Mouse (Mus musculus) stomach, embryonic 14.5 days (tissue): ENCODE results near the gene Pald1. TPM values are rescaled to one million over a fixed set of nuclear protein-coding genes. Genes with fewer than 3 reads are reported as not detected.

Source experiments
- ATAC-seq: fragments of 200-750 bp; cut with Nextera tagmentation; 2 replicates; pipeline ENCODE4 v1.8.0; 2017; ENCODE audit warnings: low read depth, moderate TSS enrichment; ENCODE audit not compliant: insufficient number of reproducible peaks, insufficient read depth, low FRiP score
- H3K27ac ChIP-seq: fragments of 300-500 bp; sonication (generic); 2 replicates; pipeline ENCODE4 v1.5.1; 2014; ENCODE audit warnings: mild to moderate bottlenecking, low read length, moderate library complexity, mixed read lengths
- H3K27me3 ChIP-seq: fragments of 300-500 bp; sonication (generic); 2 replicates; pipeline ENCODE4 v1.6.1; 2014; ENCODE audit warnings: low read length, control low read depth, mixed read lengths; ENCODE audit not compliant: control insufficient read depth, insufficient read depth
- H3K36me3 ChIP-seq: fragments of 300-500 bp; sonication (generic); 2 replicates; pipeline ENCODE4 v1.6.1; 2014; ENCODE audit warnings: mild to moderate bottlenecking, control low read depth, low read length, moderate library complexity, mixed read lengths; ENCODE audit not compliant: control insufficient read depth, insufficient read depth
- H3K4me1 ChIP-seq: fragments of 300-500 bp; sonication (generic); 2 replicates; pipeline ENCODE4 v1.6.1; 2014; ENCODE audit warnings: low read length, control low read depth, mixed read lengths; ENCODE audit not compliant: control insufficient read depth, insufficient read depth
- H3K4me2 ChIP-seq: fragments of 300-500 bp; sonication (generic); replicated peaks from 2 replicates; pipeline ENCODE4 v1.6.1; 2014; ENCODE audit warnings: low read depth, low read length, control low read depth
- H3K4me3 ChIP-seq: fragments of 300-500 bp; sonication (generic); 2 replicates; pipeline ENCODE4 v1.5.1; 2014; ENCODE audit warnings: low read depth, low read length, control low read depth
- H3K9ac ChIP-seq: fragments of 300-500 bp; sonication (generic); replicated peaks from 2 replicates; pipeline ENCODE4 v1.6.1; 2014; ENCODE audit warnings: low read depth, mild to moderate bottlenecking, control low read depth, low read length, moderate library complexity, mixed read lengths
- H3K9me3 ChIP-seq: fragments of 300-500 bp; sonication (generic); 2 replicates; pipeline ENCODE4 v1.6.1; 2016; ENCODE audit warnings: low read depth, low read length, control low read depth; ENCODE audit not compliant: control insufficient read depth
- WGBS: fragments of 180-500 bp; shearing (Covaris S2); extraction: QIAGEN DNeasy Blood & Tissue Kit; methylation state at CpG from one replicate; pipeline ENCODE4 v1.1.7; 2014; 5-methylcytosine and 5-hydroxymethylcytosine counted together
- polyA plus RNA-seq: library from polyadenylated mRNA; unstranded; fragments of >200 nt; fragmentation: Nextera tagmentation; extraction: Ambion mirVana; gene quantifications from 2 replicates; pipeline ENCODE4 v1.2.1, GENCODE M21; 2014

Pald1 gene
- polyA plus RNA-seq, 1 experiment from 2014 or later = 14.8 TPM

GRCm38 (mm10) chr10:61345179-61345578 is 38.2 kb downstream of the Pald1 start:
- H3K9ac ChIP-seq = no peak overlapping the region
- no peaks in the 10 kb centered on the region for H3K27me3 ChIP-seq
- H3K9me3 ChIP-seq = no peaks in the 10 kb centered on the region
- no peak for ATAC-seq
- H3K4me1 ChIP-seq = no peaks in the 10 kb centered on the region
- H3K27ac ChIP-seq = no peak overlapping the region
- H3K4me2 ChIP-seq = no peak overlapping the region
- H3K36me3 ChIP-seq = peaks cover 7% of the 10 kb centered on the region; the same call in 1 of the 2 replicates
- no peak overlapping the region for H3K4me3 ChIP-seq
- WGBS = 80% methylated on average over 8 of the region's 8 CpGs

- ATAC-seq = no peak
- Histone ChIP-seq H3K4me2 (no peak overlapping the region), H3K27me3 (no peaks in the 10 kb centered on the region), H3K4me1 (no peaks in the 10 kb centered on the region), H3K27ac (no peak overlapping the region), H3K36me3 (peaks cover 7% of the 10 kb centered on the region; the same call in 1 of the 2 replicates), H3K9me3 (no peaks in the 10 kb centered on the region), H3K9ac (no peak overlapping the region), H3K4me3 (no peak overlapping the region)
- 61% methylated on average over 8 of the region's 8 CpGs for WGBS
Measured at GRCm38 (mm10) chr10:61343950-61344349, 39.4 kb downstream of the Pald1 start.

- Histone ChIP-seq H3K4me3 (no peak overlapping the region), H3K9me3 (no peaks in the 10 kb centered on the region), H3K27ac (no peak overlapping the region), H3K4me2 (no peak overlapping the region), H3K36me3 (peaks cover 4% of the 10 kb centered on the region; the same call in 1 of the 2 replicates), H3K27me3 (no peaks in the 10 kb centered on the region), H3K4me1 (no peaks in the 10 kb centered on the region), H3K9ac (no peak overlapping the region)
- ATAC-seq = no peak
- 88% methylated on average over 13 of the region's 13 CpGs for WGBS
Measured at GRCm38 (mm10) chr10:61342750-61343149, 40.6 kb downstream of the Pald1 start.

GRCm38 (mm10) chr10:61341557-61341956 is 41.8 kb downstream of the Pald1 start:
- 68% methylated on average over 6 of the region's 6 CpGs for WGBS
- no peak overlapping the region for H3K4me2 ChIP-seq
- no peak for ATAC-seq

GRCm38 (mm10) chr10:61341045-61341444 is 42.3 kb downstream of the Pald1 start:
- Histone ChIP-seq H3K36me3 (peaks cover 4% of the 10 kb centered on the region; the same call in 1 of the 2 replicates), H3K4me3 (no peak overlapping the region), H3K9ac (no peak overlapping the region), H3K9me3 (no peaks in the 10 kb centered on the region), H3K4me1 (no peaks in the 10 kb centered on the region), H3K27ac (no peak overlapping the region), H3K27me3 (no peaks in the 10 kb centered on the region), H3K4me2 (no peak overlapping the region)
- WGBS = 95% methylated on average over 5 of the region's 5 CpGs
- no peak for ATAC-seq

More at GRCm38 (mm10) chr10:61341557-61341956, 41.8 kb downstream of the Pald1 start:
- H3K9ac ChIP-seq = no peak overlapping the region
- H3K27ac ChIP-seq = no peak overlapping the region
- no peak overlapping the region for H3K4me3 ChIP-seq
- H3K36me3 ChIP-seq = peaks cover 4% of the 10 kb centered on the region; the same call in 1 of the 2 replicates
- no peaks in the 10 kb centered on the region for H3K9me3 ChIP-seq
- H3K27me3 ChIP-seq = no peaks in the 10 kb centered on the region
- no peaks in the 10 kb centered on the region for H3K4me1 ChIP-seq

GRCm38 (mm10) chr10:61340247-61340646 is 43.1 kb downstream of the Pald1 start:
- Histone ChIP-seq H3K36me3 (peaks cover 4% of the 10 kb centered on the region; the same call in 1 of the 2 replicates), H3K9me3 (no peaks in the 10 kb centered on the region), H3K27me3 (no peaks in the 10 kb centered on the region), H3K4me2 (no peak overlapping the region), H3K4me3 (no peak overlapping the region), H3K27ac (no peak overlapping the region), H3K9ac (no peak overlapping the region), H3K4me1 (no peaks in the 10 kb centered on the region)
- 70% methylated on average over 9 of the region's 9 CpGs for WGBS
- ATAC-seq = no peak

GRCm38 (mm10) chr10:61339216-61339615 is 44.1 kb downstream of the Pald1 start:
- no peak overlapping the region for H3K4me3 ChIP-seq
- no peak overlapping the region for H3K4me2 ChIP-seq
- no peak overlapping the region for H3K9ac ChIP-seq
- H3K27ac ChIP-seq = no peak overlapping the region
- no peaks in the 10 kb centered on the region for H3K9me3 ChIP-seq
- no peaks in the 10 kb centered on the region for H3K27me3 ChIP-seq
- peaks cover 5% of the 10 kb centered on the region; the same call in 1 of the 2 replicates for H3K36me3 ChIP-seq
- WGBS = 88% methylated on average over 9 of the region's 9 CpGs
- H3K4me1 ChIP-seq = no peaks in the 10 kb centered on the region
- no peak for ATAC-seq

GRCm38 (mm10) chr10:61337665-61338064 is 45.7 kb downstream of the Pald1 start:
- Histone ChIP-seq H3K9me3 (no peaks in the 10 kb centered on the region), H3K4me3 (no peak overlapping the region), H3K27ac (no peak overlapping the region), H3K36me3 (peaks cover 6% of the 10 kb centered on the region; the same call in 1 of the 2 replicates), H3K27me3 (no peaks in the 10 kb centered on the region), H3K9ac (no peak overlapping the region), H3K4me2 (no peak overlapping the region), H3K4me1 (no peaks in the 10 kb centered on the region)
- WGBS = 89% methylated on average over 11 of the region's 11 CpGs
- no peak for ATAC-seq

GRCm38 (mm10) chr10:61336592-61336991 is 46.7 kb downstream of the Pald1 start:
- 74% methylated on average over 5 of the region's 5 CpGs for WGBS
- H3K27me3 ChIP-seq = no peaks in the 10 kb centered on the region
- no peak overlapping the region for H3K27ac ChIP-seq
- H3K9ac ChIP-seq = no peak overlapping the region
- peaks cover 3% of the 10 kb centered on the region; the same call in 1 of the 2 replicates for H3K36me3 ChIP-seq
- ATAC-seq = no peak
- no peaks in the 10 kb centered on the region for H3K4me1 ChIP-seq
- H3K4me2 ChIP-seq = no peak overlapping the region
- H3K9me3 ChIP-seq = no peaks in the 10 kb centered on the region
- no peak overlapping the region for H3K4me3 ChIP-seq
